Mouse (Mus musculus): ENCODE measurements around the gene Kdm1a. TPM values are rescaled to one million over a fixed set of nuclear protein-coding genes. Genes with fewer than 3 reads are reported as not detected.

The Kdm1a gene
- polyA plus RNA-seq, 1 experiment from 2014 or later: 35.4 TPM

- Histone ChIP-seq H3K4me1 (replicated peaks; ENCODE audit: control insufficient read depth, insufficient read depth, low read length) (peaks cover 8% of the 10 kb centered on the region), H3K27me3 (replicated peaks; ENCODE audit: control insufficient read depth, insufficient read depth, low read length) (peaks cover 31% of the 10 kb centered on the region), H3K4me2 (peak overlapping the region; percentile 78), H3K9ac (ENCODE audit: low read depth, low read length) (peak overlapping the region; percentile 38), H3K9me3 (ENCODE audit: control insufficient read depth, low read length) (no peaks in the 10 kb centered on the region), H3K27ac (ENCODE audit: low read depth, low read length) (no peak overlapping the region), H3K36me3 (ENCODE audit: control insufficient read depth, insufficient read depth, low read length) (no peaks in the 10 kb centered on the region), H3K4me3 (ENCODE audit: low read depth, low read length) (peak overlapping the region; percentile 53)
- 5% methylated on average over 76 of the region's 76 CpGs for WGBS
- no peak for ATAC-seq (replicated peaks; ENCODE audit: low FRiP score)
- peak; percentile 53 for DNase-seq (ENCODE audit: low spot score)
Observed at GRCm38 (mm10) chr4:136637563-136638229, 35.2 kb upstream of the Kdm1a start.

- Histone ChIP-seq H3K27me3 (replicated peaks; ENCODE audit: control insufficient read depth, insufficient read depth, low read length) (peaks cover 31% of the 10 kb centered on the region), H3K4me1 (replicated peaks; ENCODE audit: control insufficient read depth, insufficient read depth, low read length) (peaks cover 8% of the 10 kb centered on the region), H3K4me2 (peak overlapping the region; percentile 78), H3K4me3 (ENCODE audit: low read depth, low read length) (peak overlapping the region; percentile 53), H3K9ac (ENCODE audit: low read depth, low read length) (peak overlapping the region; percentile 38), H3K9me3 (ENCODE audit: control insufficient read depth, low read length) (no peaks in the 10 kb centered on the region), H3K27ac (ENCODE audit: low read depth, low read length) (no peak overlapping the region), H3K36me3 (ENCODE audit: control insufficient read depth, insufficient read depth, low read length) (no peaks in the 10 kb centered on the region)
- WGBS: 22% methylated on average over 37 of the region's 37 CpGs
- ATAC-seq (replicated peaks; ENCODE audit: low FRiP score) (0 out of 2 replicates have a peak, but pooled peaks have one; percentile 31), DNase-seq (ENCODE audit: low spot score) (no peak)
Observed at GRCm38 (mm10) chr4:136636983-136637562, 34.5 kb upstream of the Kdm1a start.

- Histone ChIP-seq H3K27ac (ENCODE audit: low read depth, low read length) (no peak overlapping the region), H3K4me1 (replicated peaks; ENCODE audit: control insufficient read depth, insufficient read depth, low read length) (peaks cover 8% of the 10 kb centered on the region), H3K9me3 (ENCODE audit: control insufficient read depth, low read length) (no peaks in the 10 kb centered on the region), H3K4me2 (no peak overlapping the region), H3K9ac (ENCODE audit: low read depth, low read length) (no peak overlapping the region), H3K4me3 (ENCODE audit: low read depth, low read length) (no peak overlapping the region), H3K36me3 (ENCODE audit: control insufficient read depth, insufficient read depth, low read length) (no peaks in the 10 kb centered on the region), H3K27me3 (replicated peaks; ENCODE audit: control insufficient read depth, insufficient read depth, low read length) (peaks cover 31% of the 10 kb centered on the region)
- 54% methylated on average over 5 of the region's 5 CpGs for WGBS
- no peak for ATAC-seq (replicated peaks; ENCODE audit: low FRiP score)
- DNase-seq (ENCODE audit: low spot score): no peak
Observed at GRCm38 (mm10) chr4:136636511-136636910, 34.0 kb upstream of the Kdm1a start.

GRCm38 (mm10) chr4:136635995-136636394 is 33.5 kb upstream of the Kdm1a start:
- H3K27ac ChIP-seq (ENCODE audit: low read depth, low read length): no peak overlapping the region
- H3K9me3 ChIP-seq (ENCODE audit: control insufficient read depth, low read length): no peaks in the 10 kb centered on the region
- ATAC-seq (replicated peaks; ENCODE audit: low FRiP score) (no peak), DNase-seq (ENCODE audit: low spot score) (no peak)
- no peak overlapping the region for H3K9ac ChIP-seq (ENCODE audit: low read depth, low read length)
- H3K4me1 ChIP-seq (replicated peaks; ENCODE audit: control insufficient read depth, insufficient read depth, low read length): peaks cover 8% of the 10 kb centered on the region
- no peak overlapping the region for H3K4me2 ChIP-seq
- no peak overlapping the region for H3K4me3 ChIP-seq (ENCODE audit: low read depth, low read length)
- H3K27me3 ChIP-seq (replicated peaks; ENCODE audit: control insufficient read depth, insufficient read depth, low read length): peaks cover 31% of the 10 kb centered on the region
- H3K36me3 ChIP-seq (ENCODE audit: control insufficient read depth, insufficient read depth, low read length): no peaks in the 10 kb centered on the region

- Histone ChIP-seq H3K4me1 (replicated peaks; ENCODE audit: control insufficient read depth, insufficient read depth, low read length) (no peaks in the 10 kb centered on the region), H3K27ac (ENCODE audit: low read depth, low read length) (no peak overlapping the region), H3K9ac (ENCODE audit: low read depth, low read length) (no peak overlapping the region), H3K27me3 (replicated peaks; ENCODE audit: control insufficient read depth, insufficient read depth, low read length) (peaks cover 4% of the 10 kb centered on the region; the same call in 1 of the 2 replicates), H3K9me3 (ENCODE audit: control insufficient read depth, low read length) (no peaks in the 10 kb centered on the region), H3K4me3 (ENCODE audit: low read depth, low read length) (no peak overlapping the region), H3K36me3 (ENCODE audit: control insufficient read depth, insufficient read depth, low read length) (no peaks in the 10 kb centered on the region), H3K4me2 (no peak overlapping the region)
- no peak for DNase-seq (ENCODE audit: low spot score)
- no peak for ATAC-seq (replicated peaks; ENCODE audit: low FRiP score)
- 88% methylated on average over 11 of the region's 11 CpGs for WGBS
Observed at GRCm38 (mm10) chr4:136631237-136631994, 28.9 kb upstream of the Kdm1a start.

- Histone ChIP-seq H3K9ac (ENCODE audit: low read depth, low read length) (no peak overlapping the region), H3K27ac (ENCODE audit: low read depth, low read length) (no peak overlapping the region), H3K27me3 (replicated peaks; ENCODE audit: control insufficient read depth, insufficient read depth, low read length) (no peaks in the 10 kb centered on the region), H3K9me3 (ENCODE audit: control insufficient read depth, low read length) (no peaks in the 10 kb centered on the region), H3K4me2 (no peak overlapping the region), H3K4me1 (replicated peaks; ENCODE audit: control insufficient read depth, insufficient read depth, low read length) (no peaks in the 10 kb centered on the region), H3K4me3 (ENCODE audit: low read depth, low read length) (no peak overlapping the region), H3K36me3 (ENCODE audit: control insufficient read depth, insufficient read depth, low read length) (no peaks in the 10 kb centered on the region)
- 46% methylated on average over 6 of the region's 6 CpGs for WGBS
- ATAC-seq (replicated peaks; ENCODE audit: low FRiP score) (no peak), DNase-seq (ENCODE audit: low spot score) (no peak)
Observed at GRCm38 (mm10) chr4:136626590-136626989, 24.1 kb upstream of the Kdm1a start.

GRCm38 (mm10) chr4:136622388-136622787 is 19.9 kb upstream of the Kdm1a start, which contains the start of gene Lactbl1:
Gene Lactbl1, plus strand, starts transcription at chr4:136622621.
- Histone ChIP-seq H3K4me3 (ENCODE audit: low read depth, low read length) (no peak within 1 kb of the TSS), H3K4me2 (no peak within 1 kb of the TSS), H3K27me3 (replicated peaks; ENCODE audit: control insufficient read depth, insufficient read depth, low read length) (no peaks in the 10 kb centered on the region), H3K9me3 (ENCODE audit: control insufficient read depth, low read length) (no peaks in the 10 kb centered on the region), H3K4me1 (replicated peaks; ENCODE audit: control insufficient read depth, insufficient read depth, low read length) (no peaks in the 10 kb centered on the region), H3K36me3 (ENCODE audit: control insufficient read depth, insufficient read depth, low read length) (no peaks in the 10 kb centered on the region), H3K9ac (ENCODE audit: low read depth, low read length) (no peak within 1 kb of the TSS), H3K27ac (ENCODE audit: low read depth, low read length) (no peak within 1 kb of the TSS)
- ATAC-seq (replicated peaks; ENCODE audit: low FRiP score) (no peak), DNase-seq (ENCODE audit: low spot score) (no peak)
- WGBS: 60% methylated on average over 6 of the region's 6 CpGs

GRCm38 (mm10) chr4:136621956-136622355 is 19.4 kb upstream of the Kdm1a start:
- no peak overlapping the region for H3K9ac ChIP-seq (ENCODE audit: low read depth, low read length)
- WGBS: 55% methylated on average over 5 of the region's 5 CpGs
- ATAC-seq (replicated peaks; ENCODE audit: low FRiP score) (no peak), DNase-seq (ENCODE audit: low spot score) (no peak)
- H3K27ac ChIP-seq (ENCODE audit: low read depth, low read length): no peak overlapping the region
- H3K4me2 ChIP-seq: no peak overlapping the region
- H3K9me3 ChIP-seq (ENCODE audit: control insufficient read depth, low read length): no peaks in the 10 kb centered on the region
- H3K36me3 ChIP-seq (ENCODE audit: control insufficient read depth, insufficient read depth, low read length): no peaks in the 10 kb centered on the region
- no peaks in the 10 kb centered on the region for H3K4me1 ChIP-seq (replicated peaks; ENCODE audit: control insufficient read depth, insufficient read depth, low read length)
- H3K27me3 ChIP-seq (replicated peaks; ENCODE audit: control insufficient read depth, insufficient read depth, low read length): no peaks in the 10 kb centered on the region
- H3K4me3 ChIP-seq (ENCODE audit: low read depth, low read length): no peak overlapping the region
